Mouse (Mus musculus) left cerebral cortex, adult 11 months (tissue): ENCODE data around the gene Gm26741.
"Not testable (repeated sequence)": the region's sequence is repeated elsewhere in the genome, so short reads cannot be mapped to it uniquely, and the experiment has no call there.

Experiments
- DNase-seq: peaks from one replicate; pipeline ENCODE4 v3.0.0; 2022; ENCODE audit warnings: low spot score

Gene Gm26741

GRCm38 (mm10) chr10:52358467-52358866 lies at the start of gene Gm26741:
TSS of gene Gm26741 (plus strand) at chr10:52358767.
- no peak for DNase-seq

- DNase-seq: no peak
Observed at GRCm38 (mm10) chr10:52309196-52309595, 49.4 kb upstream of the Gm26741 start.

- no peak for DNase-seq
Observed at GRCm38 (mm10) chr10:52319506-52320286, 38.9 kb upstream of the Gm26741 start.

GRCm38 (mm10) chr10:52321918-52322317 lies 36.6 kb upstream of the Gm26741 start:
- no peak for DNase-seq

- DNase-seq: peak; percentile 12
Observed at GRCm38 (mm10) chr10:52331007-52331406, 27.6 kb upstream of the Gm26741 start.

GRCm38 (mm10) chr10:52343324-52343723 lies 15.2 kb upstream of the Gm26741 start:
- not testable (repeated sequence) for DNase-seq

GRCm38 (mm10) chr10:52353184-52353583 lies 5.4 kb upstream of the Gm26741 start:
- DNase-seq: no peak

GRCm38 (mm10) chr10:52360241-52360735 lies 1.7 kb downstream of the Gm26741 start:
- no peak for DNase-seq

GRCm38 (mm10) chr10:52360862-52361609 lies 2.5 kb downstream of the Gm26741 start:
- no peak for DNase-seq

- no peak for DNase-seq
Observed at GRCm38 (mm10) chr10:52368376-52368775, 9.8 kb downstream of the Gm26741 start.

- no peak for DNase-seq
Observed at GRCm38 (mm10) chr10:52373834-52374233, 15.3 kb downstream of the Gm26741 start.

- DNase-seq: no peak
Observed at GRCm38 (mm10) chr10:52374651-52375050, 16.1 kb downstream of the Gm26741 start.

- no peak for DNase-seq
Observed at GRCm38 (mm10) chr10:52376422-52376821, 17.9 kb downstream of the Gm26741 start.

GRCm38 (mm10) chr10:52377813-52378212 lies 19.2 kb downstream of the Gm26741 start:
- DNase-seq: no peak

GRCm38 (mm10) chr10:52381321-52381801 lies 22.8 kb downstream of the Gm26741 start:
- DNase-seq: no peak

- peak; percentile 97 for DNase-seq
Observed at GRCm38 (mm10) chr10:52381845-52382591, 23.5 kb downstream of the Gm26741 start, which contains the start of gene Gopc. TSS of gene Gopc (minus strand) at chr10:52382124.

GRCm38 (mm10) chr10:52383022-52383421 lies 24.5 kb downstream of the Gm26741 start:
- DNase-seq: no peak

GRCm38 (mm10) chr10:52383522-52383921 lies 25.0 kb downstream of the Gm26741 start:
- no peak for DNase-seq

- DNase-seq: peak; percentile 44
Observed at GRCm38 (mm10) chr10:52384823-52385610, 26.4 kb downstream of the Gm26741 start.

- DNase-seq: no peak
Observed at GRCm38 (mm10) chr10:52387192-52387591, 28.6 kb downstream of the Gm26741 start.

- DNase-seq: no peak
Observed at GRCm38 (mm10) chr10:52388922-52389430, 30.4 kb downstream of the Gm26741 start, which contains the start of gene Nepn. TSS of gene Nepn (plus strand) at chr10:52388972.
